Mouse (Mus musculus): Measurements from ENCODE around the gene Spsb3.
A peak's percentile ranks its signal among the peaks of the same experiment; 100 is the strongest.

Gene Spsb3

GRCm38 (mm10) chr17:24874405-24874745, 12.1 kb upstream of the Spsb3 start:
- no peak for DNase-seq (ENCODE audit: low read depth, low spot score)

DNA sequence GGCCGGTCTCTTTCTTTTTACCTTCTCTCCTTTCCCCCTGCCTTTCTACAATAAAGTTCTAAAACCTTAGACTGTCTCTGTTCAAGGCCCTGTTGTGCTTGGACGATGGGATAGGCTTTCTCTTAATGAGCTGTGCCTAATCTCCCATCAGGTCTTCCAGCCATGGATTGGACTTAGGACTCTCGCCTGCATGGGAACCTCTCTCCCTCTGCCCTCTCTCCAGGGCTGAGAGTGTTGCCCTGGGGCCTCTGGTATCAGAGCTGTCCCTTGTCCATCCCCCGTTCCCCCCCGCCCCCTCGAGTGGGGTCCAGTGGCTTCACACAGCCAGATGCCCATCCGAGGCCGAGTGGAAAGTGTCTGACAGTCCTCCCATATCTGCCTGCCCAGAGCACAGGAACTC, 11.5 kb upstream of the Spsb3 start:
- DNase-seq (ENCODE audit: low read depth, low spot score): no peak

GRCm38 (mm10) chr17:24877336-24878116, 8.9 kb upstream of the Spsb3 start:
- no peak for DNase-seq (ENCODE audit: low read depth, low spot score)

DNA sequence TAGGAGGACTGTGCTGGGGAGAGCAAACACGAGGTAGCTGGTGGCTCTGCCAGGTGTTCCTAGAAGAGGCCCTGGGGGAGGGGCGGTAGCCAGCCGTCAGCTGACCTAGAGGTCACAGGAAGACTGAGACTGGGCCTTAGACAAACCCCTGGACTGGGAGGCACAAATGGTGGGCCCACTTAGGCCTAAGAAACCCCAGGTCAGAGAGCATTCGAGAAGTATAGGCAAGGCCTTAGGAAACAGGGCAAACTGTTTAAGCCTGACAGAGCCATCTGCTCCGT, 8.4 kb upstream of the Spsb3 start:
- DNase-seq (ENCODE audit: low read depth, low spot score): no peak

GRCm38 (mm10) chr17:24878531-24878930, 7.9 kb upstream of the Spsb3 start:
- no peak for DNase-seq (ENCODE audit: low read depth, low spot score)

DNA sequence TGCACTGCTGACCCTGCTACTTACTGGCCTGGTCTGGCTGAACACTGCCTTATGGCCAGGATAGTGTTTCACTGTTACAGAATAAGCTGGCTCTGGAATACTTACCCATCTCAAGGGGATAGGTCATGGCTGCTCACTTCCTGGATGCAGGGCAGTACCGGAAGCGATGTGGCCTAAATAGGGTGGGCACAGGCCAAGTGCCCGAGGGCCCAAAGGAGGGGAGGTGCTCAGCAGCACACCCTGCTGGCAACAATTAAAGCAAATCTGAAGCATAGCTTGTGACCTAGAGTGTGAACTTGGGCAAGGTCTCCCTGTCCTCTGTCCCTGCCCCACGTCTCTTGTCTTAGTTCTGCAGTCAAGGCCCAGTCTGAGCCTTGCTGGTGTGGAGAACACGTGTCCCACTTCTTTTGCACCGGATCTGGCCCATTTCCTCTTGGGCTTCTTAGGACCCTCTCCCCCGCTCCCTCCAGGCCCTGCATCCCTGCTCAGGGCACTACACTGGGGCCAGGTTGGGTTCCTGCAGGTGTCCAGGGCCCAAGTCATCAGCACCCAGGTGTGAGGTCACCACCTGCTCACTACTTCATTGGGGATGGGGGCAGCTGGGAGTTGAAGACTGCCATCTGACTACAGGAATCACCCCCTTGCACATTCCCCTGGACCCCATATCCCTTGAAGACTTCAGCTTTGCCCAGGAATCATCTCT, 4.6 kb upstream of the Spsb3 start:
- DNase-seq (ENCODE audit: low read depth, low spot score): no peak

DNA sequence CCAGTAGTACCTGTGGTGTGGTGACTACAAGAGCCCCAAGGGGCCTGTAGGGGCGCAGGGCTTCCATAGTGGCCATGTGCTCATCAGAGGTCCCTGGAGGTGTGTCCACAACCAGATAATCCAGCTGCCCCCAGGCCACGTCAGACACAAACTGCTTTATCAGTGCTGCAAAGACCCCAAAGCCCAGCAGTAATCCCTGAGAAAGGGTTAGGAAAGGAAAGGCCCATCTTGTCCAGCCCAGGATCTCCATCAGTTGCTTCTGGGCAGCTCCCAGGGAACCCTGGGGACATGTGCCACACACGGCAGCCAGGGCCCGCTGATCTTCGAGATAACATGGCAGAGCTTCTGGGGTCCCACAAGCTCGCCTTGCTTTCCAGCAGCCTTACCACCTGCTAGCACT, 2.1 kb upstream of the Spsb3 start:
- no peak for DNase-seq (ENCODE audit: low read depth, low spot score)

DNA sequence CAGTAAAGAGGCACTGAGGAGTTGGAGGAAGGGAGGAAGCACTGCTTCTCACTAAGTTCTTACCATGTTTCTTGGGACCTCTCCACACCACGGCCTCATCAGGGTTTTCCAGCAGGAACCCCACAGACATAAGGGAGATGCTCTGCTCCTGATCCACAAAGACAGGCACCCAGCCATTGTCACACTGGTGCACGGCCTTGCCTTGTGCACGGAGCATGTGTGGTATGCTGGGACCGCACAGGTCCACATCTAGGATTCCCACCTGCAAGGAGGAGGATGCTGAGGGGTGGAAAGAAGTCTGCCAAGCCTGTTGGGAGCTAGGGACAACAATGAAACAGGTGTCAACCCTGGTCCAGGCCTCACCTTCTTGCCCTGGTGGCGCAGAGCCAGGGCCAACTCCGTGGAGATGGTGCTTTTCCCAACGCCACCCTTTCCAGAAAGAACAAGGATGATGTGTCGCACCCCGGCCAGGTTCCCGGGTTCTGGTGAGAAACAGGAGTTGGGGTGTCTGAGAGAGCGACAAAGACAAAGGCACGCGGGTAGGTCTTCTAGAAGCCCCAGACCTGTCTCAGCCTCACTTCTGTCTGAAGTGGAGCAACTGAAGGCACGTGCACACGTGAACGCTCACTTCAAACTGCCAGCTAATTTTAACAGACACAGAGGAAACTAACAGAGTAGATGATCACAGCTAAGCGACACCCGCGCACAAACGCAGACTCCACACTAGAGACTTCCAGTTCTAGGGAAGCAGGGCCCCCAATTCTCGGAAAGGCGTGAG, 898 bp upstream of the Spsb3 start:
- no peak for DNase-seq (ENCODE audit: low read depth, low spot score)

- no peak for DNase-seq (ENCODE audit: low read depth, low spot score)
These were observed 459 bp downstream of the Spsb3 start for GRCm38 (mm10) chr17:24886932-24887271.

- no peak for DNase-seq (ENCODE audit: low read depth, low spot score)
These were observed 1.0 kb downstream of the Spsb3 start for GRCm38 (mm10) chr17:24887291-24888080.

DNA sequence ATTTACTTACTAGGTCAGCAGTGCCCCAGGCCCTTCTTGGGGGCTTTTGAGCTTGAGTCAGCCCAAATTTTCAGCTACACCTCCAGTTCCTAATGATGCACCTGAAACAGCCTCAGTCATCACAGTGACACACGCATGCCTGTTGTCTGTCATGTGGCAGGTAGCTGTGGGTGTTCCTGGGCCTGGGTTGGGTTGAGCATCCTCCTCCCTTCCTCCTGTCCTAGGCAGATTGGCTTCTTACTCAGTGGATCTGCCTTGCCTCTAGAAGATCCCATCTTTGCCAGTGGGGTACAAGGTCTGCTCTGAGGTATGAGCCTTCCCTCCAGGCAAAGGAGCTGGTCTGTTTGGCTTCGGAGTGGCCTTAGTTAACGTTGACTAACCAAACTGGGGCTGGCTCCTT, 2.4 kb downstream of the Spsb3 start:
- DNase-seq (ENCODE audit: low read depth, low spot score): no peak

- no peak for DNase-seq (ENCODE audit: low read depth, low spot score)
These were observed 4.0 kb downstream of the Spsb3 start for GRCm38 (mm10) chr17:24890151-24891092.

GRCm38 (mm10) chr17:24891321-24891720, 4.9 kb downstream of the Spsb3 start:
- DNase-seq (ENCODE audit: low read depth, low spot score): no peak

GRCm38 (mm10) chr17:24892785-24893184, 6.3 kb downstream of the Spsb3 start:
- no peak for DNase-seq (ENCODE audit: low read depth, low spot score)

- DNase-seq (ENCODE audit: low read depth, low spot score): no peak
These were observed 6.8 kb downstream of the Spsb3 start for GRCm38 (mm10) chr17:24893276-24893675.

DNA sequence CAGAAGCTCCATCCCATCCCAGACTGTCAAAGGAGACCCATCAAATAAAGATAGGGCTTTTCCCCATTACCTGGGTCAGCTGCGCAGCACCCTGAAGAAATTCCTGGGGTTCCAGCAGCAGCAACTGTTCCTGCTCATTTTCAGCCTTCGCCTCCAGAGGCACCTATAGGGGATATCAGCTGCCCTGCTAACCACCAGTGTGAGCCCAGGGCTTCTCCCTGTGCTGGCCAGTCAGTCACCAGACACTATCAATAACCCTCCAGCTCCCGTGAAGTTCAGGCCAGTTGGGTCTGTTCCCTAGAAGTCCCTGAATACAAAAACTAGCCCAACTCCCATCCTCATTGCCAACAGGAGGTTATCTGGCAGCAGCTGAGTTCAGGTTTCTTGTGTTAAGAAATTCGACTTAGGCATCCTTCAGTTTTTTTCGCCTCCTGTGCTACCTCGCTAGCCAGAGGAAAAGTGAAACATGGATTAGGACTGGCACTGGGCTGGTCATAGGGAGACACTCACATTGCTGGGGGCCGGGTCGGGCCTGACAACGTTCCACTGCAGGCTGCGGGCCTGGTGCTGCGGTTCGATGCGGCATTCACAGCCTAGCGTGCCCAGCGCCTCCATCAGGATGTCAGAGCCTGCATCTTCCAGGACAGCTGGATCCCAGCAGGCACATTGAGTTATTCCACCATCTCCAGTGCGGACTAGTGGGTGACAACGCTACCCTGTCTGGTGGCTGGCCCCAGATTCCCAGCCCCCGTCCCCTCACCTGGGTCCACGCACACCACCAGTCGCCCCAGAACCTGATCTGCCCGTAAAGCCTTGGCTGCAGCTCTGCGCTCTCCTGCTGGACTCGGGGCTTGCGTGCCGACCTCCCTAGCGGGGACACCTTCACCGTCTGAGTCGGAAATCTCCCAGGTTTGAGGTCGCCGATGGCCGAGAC, 7.9 kb downstream of the Spsb3 start:
- no peak for DNase-seq (ENCODE audit: low read depth, low spot score)

DNA sequence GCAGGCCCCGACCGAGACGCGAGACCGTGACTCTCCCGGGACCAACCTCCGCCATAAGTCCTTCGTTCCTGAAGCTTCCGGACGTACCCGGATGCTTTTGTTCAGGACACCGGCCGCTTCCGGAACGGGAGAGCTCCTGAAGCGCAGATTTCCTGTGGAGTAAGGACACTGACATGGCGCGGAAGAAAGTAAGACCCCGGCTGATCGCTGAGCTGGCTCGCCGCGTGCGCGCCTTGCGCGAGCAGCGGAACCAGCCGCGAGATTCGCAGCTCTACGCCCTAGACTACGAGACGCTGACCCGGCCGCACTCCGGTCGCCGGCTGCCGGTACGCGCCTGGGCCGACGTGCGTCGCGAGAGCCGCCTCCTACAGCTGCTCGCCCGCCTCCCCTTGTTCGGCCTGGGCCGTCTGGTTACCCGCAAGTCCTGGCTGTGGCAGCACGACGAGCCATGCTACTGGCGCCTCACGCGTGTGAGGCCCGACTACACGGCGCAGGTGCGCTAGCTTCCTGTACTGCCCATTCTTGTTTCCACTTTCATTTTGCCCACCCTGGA, 8.6 kb downstream of the Spsb3 start, which contains the start of the genes Eme2 and Mrps34:
Gene Eme2 (minus strand): TSS at position 93 of the 553 bp plus-strand sequence.
Gene Mrps34 (plus strand): TSS at position 122 of the 553 bp plus-strand sequence.
- peak; percentile 93 for DNase-seq (ENCODE audit: low read depth, low spot score)

DNA sequence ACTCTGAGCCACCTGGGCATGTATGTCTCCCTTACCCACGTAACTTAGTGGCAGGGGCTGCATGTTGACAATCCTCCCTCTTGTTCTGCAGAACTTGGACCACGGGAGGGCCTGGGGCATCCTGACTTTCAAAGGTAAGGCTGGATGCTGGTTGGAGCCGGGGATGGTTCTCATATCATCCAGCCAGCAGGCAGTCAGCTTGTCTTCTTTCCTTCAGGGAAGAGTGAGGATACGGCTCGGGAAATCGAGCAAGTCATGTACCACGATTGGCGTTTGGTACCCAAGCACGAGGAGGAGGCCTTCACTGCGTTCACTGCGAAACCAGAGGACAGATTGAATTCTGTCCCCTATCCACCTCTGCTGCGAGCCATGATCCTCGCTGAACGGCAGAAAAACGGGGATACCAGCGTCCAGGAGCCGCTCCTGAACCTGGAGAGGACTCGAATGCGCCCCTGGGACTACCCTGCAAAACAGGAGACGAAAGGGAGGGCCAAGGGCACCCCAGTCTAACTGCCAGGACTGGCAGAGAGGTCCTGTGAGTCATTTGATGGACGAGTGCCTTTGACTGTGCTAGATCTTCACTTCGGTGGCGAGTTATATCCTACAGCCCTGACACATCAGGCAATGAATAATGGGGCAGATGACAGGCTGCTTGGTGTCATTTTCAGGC, 9.3 kb downstream of the Spsb3 start:
- no peak for DNase-seq (ENCODE audit: low read depth, low spot score)

Measured in telencephalon, adult 2 months (tissue).